Mouse (Mus musculus) lung, embryonic 16.5 days (tissue): ENCODE measurements at regions not wholly inside any gene's neighbourhood (a gene's known extent, or its start where the extent isn't known, plus 50 kb on each side); places are given as distances from the start of the nearest gene placed in this dataset.

Experiments
- ATAC-seq: fragments of 200-750 bp; cut with Nextera tagmentation; 2 replicates; pipeline ENCODE4 v1.8.0; 2017; ENCODE audit warnings: low read depth, mild to moderate bottlenecking, moderate library complexity
- H3K27ac ChIP-seq: fragments of 300-500 bp; sonication (generic); 2 replicates; pipeline ENCODE4 v1.5.1; 2014; ENCODE audit warnings: mild to moderate bottlenecking, control low read depth, low read length
- H3K27me3 ChIP-seq: fragments of 300-500 bp; sonication (generic); 2 replicates; pipeline ENCODE4 v1.6.1; 2014; ENCODE audit warnings: low read depth, low read length, mixed read lengths; ENCODE audit not compliant: control insufficient read depth, insufficient read depth
- H3K36me3 ChIP-seq: fragments of 300-500 bp; sonication (generic); 2 replicates; pipeline ENCODE4 v1.6.1; 2014; ENCODE audit warnings: low read length; ENCODE audit not compliant: control insufficient read depth, insufficient read depth
- H3K4me1 ChIP-seq: fragments of 300-500 bp; sonication (generic); replicated peaks from 2 replicates; pipeline ENCODE4 v1.6.1; 2014; ENCODE audit warnings: low read length, mixed read lengths; ENCODE audit not compliant: control insufficient read depth, insufficient read depth
- H3K4me2 ChIP-seq: fragments of 300-500 bp; sonication (generic); 2 replicates; pipeline ENCODE4 v1.6.1; 2014; ENCODE audit warnings: low read depth, low read length, control low read depth
- H3K4me3 ChIP-seq: fragments of 300-500 bp; sonication (generic); 2 replicates; pipeline ENCODE4 v1.5.1; 2014; ENCODE audit warnings: mild to moderate bottlenecking, low read length, control low read depth
- H3K9ac ChIP-seq: fragments of 300-500 bp; sonication (generic); 2 replicates; pipeline ENCODE4 v1.6.1; 2014; ENCODE audit warnings: low read length, control low read depth
- H3K9me3 ChIP-seq: fragments of 300-500 bp; sonication (generic); 2 replicates; pipeline ENCODE4 v1.6.1; 2016; ENCODE audit warnings: low read length; ENCODE audit not compliant: control insufficient read depth
- WGBS: fragments of 180-500 bp; shearing (Covaris S2); extraction: QIAGEN DNeasy Blood & Tissue Kit; methylation state at CpG from one replicate; pipeline ENCODE4 v1.1.7; 2014; 5-methylcytosine and 5-hydroxymethylcytosine counted together

GRCm38 (mm10) chr6:51730564-51731351 lies 207.1 kb downstream of the Snx10 start:
- Histone ChIP-seq H3K9me3 (no peaks in the 10 kb centered on the region), H3K4me1 (no peaks in the 10 kb centered on the region; the same call in 1 of the 2 replicates), H3K27me3 (no peaks in the 10 kb centered on the region), H3K4me3 (no peak overlapping the region), H3K9ac (no peak overlapping the region), H3K4me2 (no peak overlapping the region), H3K36me3 (no peaks in the 10 kb centered on the region), H3K27ac (no peak overlapping the region)
- 59% methylated on average over 17 of the region's 17 CpGs for WGBS
- ATAC-seq = no peak

DNA sequence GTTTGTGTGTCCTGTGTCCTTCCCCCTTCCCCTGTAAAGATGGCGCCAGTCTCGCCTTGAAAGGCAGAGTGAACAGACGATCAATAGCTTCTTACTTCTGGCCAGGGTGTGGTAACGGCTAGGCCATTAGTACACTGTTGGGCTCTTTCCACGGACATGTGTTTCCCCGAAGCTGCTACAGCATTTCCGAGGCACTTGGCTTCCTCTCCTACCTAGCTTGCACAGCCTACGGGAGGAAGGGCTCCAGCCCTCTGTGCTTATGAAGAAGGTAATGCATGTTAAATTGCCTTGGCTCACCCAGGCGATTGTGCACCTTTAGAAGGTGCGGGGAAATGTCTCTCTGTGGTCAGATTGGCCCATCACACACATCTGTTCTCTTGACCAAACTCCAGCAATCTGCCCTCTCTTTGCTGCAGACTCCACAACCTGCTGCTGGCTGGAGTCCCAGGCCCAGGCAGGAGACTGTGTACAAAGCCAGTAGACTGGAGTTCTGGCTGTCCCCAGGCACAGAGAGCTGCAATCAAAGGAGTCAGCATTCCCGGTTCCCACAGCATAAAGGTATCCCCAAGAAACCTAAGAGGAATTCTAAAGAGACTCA lies 208.7 kb downstream of the Snx10 start:
- Histone ChIP-seq H3K27me3 (no peaks in the 10 kb centered on the region), H3K4me2 (no peak overlapping the region), H3K9me3 (no peaks in the 10 kb centered on the region), H3K9ac (no peak overlapping the region), H3K4me1 (no peaks in the 10 kb centered on the region; the same call in 1 of the 2 replicates), H3K27ac (no peak overlapping the region), H3K4me3 (no peak overlapping the region), H3K36me3 (no peaks in the 10 kb centered on the region)
- no peak for ATAC-seq
- 68% methylated on average over 11 of the region's 11 CpGs for WGBS

DNA sequence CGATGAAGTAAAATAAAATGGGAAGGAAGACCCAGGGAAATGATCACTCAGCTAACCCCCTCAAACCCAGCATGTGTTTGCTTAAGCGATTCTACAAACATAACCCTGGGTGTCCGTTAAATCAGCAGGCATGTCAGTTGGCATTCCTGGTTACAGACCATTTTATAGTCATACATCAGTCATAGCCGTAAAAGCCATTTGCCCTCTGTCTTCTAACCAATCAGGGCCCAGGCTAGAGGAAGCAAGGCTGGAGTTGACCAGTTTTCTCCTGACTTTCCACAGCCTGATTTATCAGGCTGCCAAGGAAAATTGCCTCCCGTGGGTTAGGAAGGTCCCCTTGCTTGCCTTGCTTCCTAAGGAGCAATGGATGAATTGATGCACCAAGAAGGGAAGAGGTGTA lies 212.3 kb downstream of the Snx10 start:
- Histone ChIP-seq H3K27me3 (no peaks in the 10 kb centered on the region), H3K27ac (no peak overlapping the region), H3K9me3 (no peaks in the 10 kb centered on the region), H3K36me3 (no peaks in the 10 kb centered on the region), H3K4me2 (no peak overlapping the region), H3K4me1 (no peaks in the 10 kb centered on the region; the same call in 1 of the 2 replicates), H3K9ac (no peak overlapping the region), H3K4me3 (no peak overlapping the region)
- WGBS = 59% methylated on average over 5 of the region's 5 CpGs
- no peak for ATAC-seq

DNA sequence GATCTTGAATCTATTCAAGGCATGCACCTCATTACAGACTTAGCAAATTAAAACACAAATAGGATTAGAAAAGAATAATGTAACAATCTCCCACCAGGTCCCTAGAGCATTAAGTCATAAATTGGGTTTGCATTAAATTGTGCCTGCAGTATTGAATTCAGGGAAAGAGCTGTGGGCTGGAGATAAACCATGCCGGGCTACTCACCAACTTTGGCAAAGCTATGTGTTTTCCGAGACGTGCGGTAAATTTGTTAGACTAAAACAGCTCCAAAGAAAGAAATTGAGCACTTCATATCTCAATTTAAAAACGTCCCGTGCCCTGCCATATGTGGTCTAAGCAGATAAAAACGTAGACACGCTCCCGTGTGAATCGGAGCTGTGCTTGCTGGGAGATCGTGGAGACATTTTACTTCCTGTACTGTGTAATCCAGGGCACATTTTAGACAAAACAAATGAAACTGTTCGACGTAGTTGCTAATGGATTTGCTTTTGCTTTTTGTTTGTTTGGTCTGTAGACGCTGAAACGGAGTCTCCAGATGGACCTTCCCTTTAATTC lies 219.5 kb downstream of the Snx10 start:
- Histone ChIP-seq H3K9me3 (no peaks in the 10 kb centered on the region), H3K4me2 (peak overlapping the region; percentile 43), H3K36me3 (no peaks in the 10 kb centered on the region), H3K4me1 (no peaks in the 10 kb centered on the region), H3K27me3 (no peaks in the 10 kb centered on the region), H3K9ac (0 out of 2 replicates have a peak overlapping the region, but pooled peaks have one; percentile 26), H3K27ac (no peak overlapping the region), H3K4me3 (peak overlapping the region; percentile 30)
- no peak for ATAC-seq
- 31% methylated on average over 15 of the region's 15 CpGs for WGBS

DNA sequence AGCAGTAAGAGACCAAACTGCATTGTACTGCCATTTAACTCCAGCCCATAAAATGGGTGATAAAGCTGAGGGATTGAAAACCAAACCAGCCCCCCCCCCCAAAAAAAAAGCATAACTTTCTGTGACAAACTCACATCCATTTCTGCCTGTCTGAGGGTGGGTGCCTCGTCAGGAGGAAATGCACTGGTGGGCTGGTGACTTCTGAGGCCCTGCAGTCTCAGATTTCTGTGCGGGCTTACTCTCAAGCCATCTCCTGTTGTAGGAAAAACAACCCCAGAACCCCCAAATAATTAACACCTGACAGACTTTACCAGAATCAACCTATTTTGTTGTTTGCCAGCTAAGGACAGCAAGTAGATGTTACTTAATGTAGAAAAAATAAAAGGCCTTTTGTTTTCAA lies 220.9 kb downstream of the Snx10 start:
- Histone ChIP-seq H3K4me3 (no peak overlapping the region), H3K36me3 (no peaks in the 10 kb centered on the region), H3K27ac (no peak overlapping the region), H3K4me2 (no peak overlapping the region), H3K27me3 (no peaks in the 10 kb centered on the region), H3K9me3 (no peaks in the 10 kb centered on the region), H3K4me1 (no peaks in the 10 kb centered on the region), H3K9ac (no peak overlapping the region)
- ATAC-seq = no peak
- 82% methylated on average over 2 of the region's 2 CpGs for WGBS

DNA sequence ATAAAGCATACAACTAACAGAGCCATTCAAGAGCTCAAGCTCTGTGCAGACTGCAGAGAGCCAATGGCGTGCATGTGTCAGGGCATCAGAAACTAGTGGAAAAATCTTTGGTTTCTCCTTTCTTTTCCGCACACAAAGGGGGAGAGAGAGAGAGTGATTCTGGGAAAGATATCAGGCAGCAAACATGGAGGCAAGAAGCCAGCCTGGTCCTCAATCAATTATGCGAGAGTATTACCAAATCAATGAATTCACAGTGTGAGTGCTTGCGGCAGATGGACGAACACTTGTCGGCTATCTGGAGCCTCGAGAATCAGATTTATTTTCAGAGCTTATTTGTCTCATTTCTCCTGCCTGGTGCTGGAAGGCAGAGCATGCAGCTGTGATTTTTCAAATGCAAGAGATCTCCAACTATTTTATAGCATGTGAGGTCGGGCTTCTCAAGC lies 230.6 kb downstream of the Snx10 start:
- Histone ChIP-seq H3K4me3 (no peak overlapping the region), H3K4me1 (0 out of 2 replicates have a peak, but pooled peaks cover 4% of the 10 kb centered on the region), H3K36me3 (no peaks in the 10 kb centered on the region), H3K9me3 (no peaks in the 10 kb centered on the region), H3K27me3 (no peaks in the 10 kb centered on the region), H3K27ac (no peak overlapping the region), H3K9ac (no peak overlapping the region), H3K4me2 (no peak overlapping the region)
- WGBS = 71% methylated on average over 8 of the region's 8 CpGs
- ATAC-seq = no peak

DNA sequence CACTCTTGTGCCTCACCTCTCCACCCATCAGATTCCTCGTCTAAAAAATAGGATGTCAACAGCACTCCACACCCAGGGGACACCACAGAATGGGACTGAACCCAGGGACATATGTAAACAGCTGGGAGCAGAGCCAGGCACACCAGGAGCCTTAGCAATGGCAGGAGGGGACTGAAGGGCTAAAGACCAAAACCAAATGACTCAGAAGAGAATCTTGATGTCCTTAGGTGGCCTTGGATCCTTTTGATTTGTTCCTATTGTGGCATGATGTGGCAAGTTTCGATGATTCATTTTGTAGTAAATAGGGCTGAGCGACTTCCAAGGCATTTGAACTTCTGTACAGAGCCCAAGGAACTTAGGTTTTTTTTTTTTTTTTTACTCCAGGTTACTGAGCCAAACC lies 233.4 kb downstream of the Snx10 start:
- 65% methylated on average over 3 of the region's 3 CpGs for WGBS
- Histone ChIP-seq H3K4me2 (no peak overlapping the region), H3K27me3 (no peaks in the 10 kb centered on the region), H3K36me3 (no peaks in the 10 kb centered on the region), H3K9me3 (no peaks in the 10 kb centered on the region), H3K4me3 (no peak overlapping the region), H3K9ac (no peak overlapping the region), H3K27ac (no peak overlapping the region), H3K4me1 (0 out of 2 replicates have a peak, but pooled peaks cover 2% of the 10 kb centered on the region)
- no peak for ATAC-seq

- H3K9ac ChIP-seq = no peak overlapping the region
- no peak overlapping the region for H3K4me3 ChIP-seq
- no peaks in the 10 kb centered on the region for H3K36me3 ChIP-seq
- no peak overlapping the region for H3K4me2 ChIP-seq
- 73% methylated on average over 4 of the region's 4 CpGs for WGBS
- H3K9me3 ChIP-seq = no peaks in the 10 kb centered on the region
- no peaks in the 10 kb centered on the region for H3K4me1 ChIP-seq
- no peak overlapping the region for H3K27ac ChIP-seq
- H3K27me3 ChIP-seq = no peaks in the 10 kb centered on the region
- no peak for ATAC-seq
Observed at GRCm38 (mm10) chr6:51757746-51758145, 234.0 kb downstream of the Snx10 start.

DNA sequence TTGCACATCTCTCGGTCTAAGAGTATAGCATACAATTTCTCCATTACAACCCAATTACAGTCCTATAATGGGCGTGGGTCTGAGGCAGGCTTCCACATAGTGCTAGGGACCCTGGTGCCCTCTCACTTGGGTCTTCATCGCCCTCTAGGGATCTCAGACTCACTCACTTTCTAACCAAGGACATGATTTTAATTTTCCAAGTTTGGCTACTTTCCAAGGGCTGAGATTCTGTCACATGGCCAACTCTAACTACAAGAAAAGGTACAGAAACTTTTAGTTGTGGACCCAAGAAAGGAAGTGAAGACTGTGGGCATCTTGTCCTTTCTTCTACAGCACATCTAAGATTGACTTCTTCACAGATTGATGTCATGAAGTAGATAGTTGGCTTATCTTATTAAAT lies 235.1 kb downstream of the Snx10 start:
- no peak for ATAC-seq
- Histone ChIP-seq H3K27ac (no peak overlapping the region), H3K9ac (no peak overlapping the region), H3K36me3 (no peaks in the 10 kb centered on the region), H3K4me2 (no peak overlapping the region), H3K4me3 (no peak overlapping the region), H3K9me3 (no peaks in the 10 kb centered on the region), H3K4me1 (no peaks in the 10 kb centered on the region), H3K27me3 (no peaks in the 10 kb centered on the region)
- WGBS = 71% methylated on average over 3 of the region's 3 CpGs
